Mouse (Mus musculus) liver, postnatal 0 days (tissue): ENCODE results near the gene Med12l. TPM values are rescaled to one million over a fixed set of nuclear protein-coding genes. Genes with fewer than 3 reads are reported as not detected.
A peak's percentile ranks its signal among the peaks of the same experiment; 100 is the strongest.

Source experiments
- ATAC-seq: fragments of 200-750 bp; cut with Nextera tagmentation; 2 replicates; pipeline ENCODE4 v1.8.0; 2017; ENCODE audit warnings: mild to moderate bottlenecking, moderate library complexity
- DNase-seq: peaks from one replicate; pipeline ENCODE4 v3.0.0-alpha.2; 2016
- H3K27ac ChIP-seq: fragments of 300-500 bp; sonication (generic); 2 replicates; pipeline ENCODE4 v1.5.1; 2014; ENCODE audit warnings: antibody characterized with exemption, moderate library complexity, mild to moderate bottlenecking, low read depth
- H3K27me3 ChIP-seq: fragments of 300-500 bp; sonication (generic); 2 replicates; pipeline ENCODE4 v1.6.1; 2014; ENCODE audit warnings: low read length, control low read depth, mixed read lengths; ENCODE audit not compliant: insufficient read depth
- H3K36me3 ChIP-seq: fragments of 300-500 bp; sonication (generic); replicated peaks from 2 replicates; pipeline ENCODE4 v1.6.1; 2014; ENCODE audit warnings: mild to moderate bottlenecking, control low read depth, low read length, moderate library complexity, mixed read lengths; ENCODE audit not compliant: insufficient read depth
- H3K4me1 ChIP-seq: fragments of 300-500 bp; sonication (generic); 2 replicates; pipeline ENCODE4 v1.6.1; 2014; ENCODE audit warnings: antibody characterized with exemption, mild to moderate bottlenecking, control low read depth; ENCODE audit not compliant: insufficient read depth
- H3K4me2 ChIP-seq: fragments of 300-500 bp; sonication (generic); 2 replicates; pipeline ENCODE4 v1.6.1; 2014; ENCODE audit warnings: low read depth, mild to moderate bottlenecking, low read length, moderate library complexity, mixed read lengths
- H3K4me3 ChIP-seq: fragments of 300-500 bp; sonication (generic); 2 replicates; pipeline ENCODE4 v1.5.1; 2014; ENCODE audit warnings: low read depth, low read length
- H3K9ac ChIP-seq: fragments of 300-500 bp; sonication (generic); replicated peaks from 2 replicates; pipeline ENCODE4 v1.6.1; 2014; ENCODE audit warnings: mild to moderate bottlenecking, moderate library complexity
- H3K9me3 ChIP-seq: fragments of 300-500 bp; sonication (generic); 2 replicates; pipeline ENCODE4 v1.6.1; 2016; ENCODE audit warnings: mild to moderate bottlenecking, control low read depth, low read length, mixed read lengths
- CTCF ChIP-seq: sonication (generic); IDR thresholded peaks from 2 replicates; pipeline ENCODE4 v1.5.1; 2016; ENCODE audit warnings: antibody characterized with exemption, low read depth
- EP300 ChIP-seq: IDR thresholded peaks from 2 replicates; pipeline ENCODE4 v1.6.1; 2016; ENCODE audit warnings: antibody characterized with exemption, low read depth, mild to moderate bottlenecking
- WGBS: fragments of 180-500 bp; shearing (Covaris S2); extraction: QIAGEN DNeasy Blood & Tissue Kit; methylation state at CpG from one replicate; pipeline ENCODE4 v1.1.7; 2014; ENCODE audit not compliant: insufficient replicate concordance; 5-methylcytosine and 5-hydroxymethylcytosine counted together
- polyA plus RNA-seq: library from polyadenylated mRNA; unstranded; fragments of >200 nt; fragmentation: Nextera tagmentation; extraction: Ambion mirVana; gene quantifications from 2 replicates; pipeline ENCODE4 v1.2.1, GENCODE M21; 2015

Med12l gene
- polyA plus RNA-seq, 1 experiment from 2014 or later, result 0.67 TPM

GRCm38 (mm10) chr3:59141507-59142305 is 136.1 kb downstream of the Med12l start:
- WGBS, result 57% methylated on average over 8 of the region's 8 CpGs
- Histone ChIP-seq H3K4me1 (no peaks in the 10 kb centered on the region), H3K27me3 (no peaks in the 10 kb centered on the region), H3K9me3 (no peaks in the 10 kb centered on the region), H3K27ac (no peak overlapping the region), H3K4me2 (no peak overlapping the region), H3K9ac (no peak overlapping the region), H3K4me3 (no peak overlapping the region), H3K36me3 (no peaks in the 10 kb centered on the region)
- DNase-seq, result no peak
- ATAC-seq, result no peak
- TF ChIP-seq CTCF, result no peak
- TF ChIP-seq EP300, result no peak

GRCm38 (mm10) chr3:59145194-59145593 is 139.6 kb downstream of the Med12l start:
- no peak for ATAC-seq

GRCm38 (mm10) chr3:59149646-59150045 is 144.0 kb downstream of the Med12l start:
- Histone ChIP-seq H3K4me1 (peaks cover 5% of the 10 kb centered on the region; the same call in 1 of the 2 replicates), H3K4me3 (no peak overlapping the region), H3K36me3 (no peaks in the 10 kb centered on the region), H3K4me2 (no peak overlapping the region), H3K9ac (no peak overlapping the region), H3K27me3 (no peaks in the 10 kb centered on the region), H3K27ac (no peak overlapping the region), H3K9me3 (no peaks in the 10 kb centered on the region)
- DNase-seq, result no peak
- TF ChIP-seq CTCF, result no peak
- TF ChIP-seq EP300, result no peak
- ATAC-seq, result no peak

More at GRCm38 (mm10) chr3:59145194-59145593, 139.6 kb downstream of the Med12l start:
- no peak overlapping the region for H3K4me2 ChIP-seq
- no peak overlapping the region for H3K4me3 ChIP-seq
- 68% methylated on average over 5 of the region's 5 CpGs for whole genome bisulfite sequencing
- no peaks in the 10 kb centered on the region for H3K9me3 ChIP-seq
- H3K4me1 ChIP-seq, result peaks cover 3% of the 10 kb centered on the region; the same call in 1 of the 2 replicates
- H3K9ac ChIP-seq, result no peak overlapping the region
- no peaks in the 10 kb centered on the region for H3K27me3 ChIP-seq
- H3K36me3 ChIP-seq, result no peaks in the 10 kb centered on the region
- DNase-seq, result no peak
- TF ChIP-seq EP300 (no peak), CTCF (no peak)
- no peak overlapping the region for H3K27ac ChIP-seq

- no peak overlapping the region for H3K9ac ChIP-seq
- no peak overlapping the region for H3K4me2 ChIP-seq
- no peak for TF ChIP-seq EP300
- peak; percentile 70; the same call in 1 of the 2 replicates for ATAC-seq
- H3K27ac ChIP-seq, result no peak overlapping the region
- WGBS, result 74% methylated on average over 2 of the region's 2 CpGs
- H3K4me1 ChIP-seq, result peaks cover 5% of the 10 kb centered on the region; the same call in 1 of the 2 replicates
- H3K36me3 ChIP-seq, result no peaks in the 10 kb centered on the region
- no peak overlapping the region for H3K4me3 ChIP-seq
- DNase-seq, result no peak
- no peaks in the 10 kb centered on the region for H3K9me3 ChIP-seq
- no peaks in the 10 kb centered on the region for H3K27me3 ChIP-seq
Measured at GRCm38 (mm10) chr3:59150624-59151023, 145.0 kb downstream of the Med12l start.

GRCm38 (mm10) chr3:59153424-59153823 is 147.8 kb downstream of the Med12l start, which contains the start of gene P2ry14:
P2ry14 (minus strand) TSS chr3:59153618.
- Histone ChIP-seq H3K27ac (peak within 1 kb of the TSS; percentile 39; the same call in 1 of the 2 replicates), H3K4me1 (peaks cover 5% of the 10 kb centered on the region; the same call in 1 of the 2 replicates), H3K4me2 (no peak within 1 kb of the TSS; the same call in 1 of the 2 replicates), H3K4me3 (no peak within 1 kb of the TSS), H3K9ac (no peak within 1 kb of the TSS), H3K36me3 (no peaks in the 10 kb centered on the region), H3K9me3 (no peaks in the 10 kb centered on the region), H3K27me3 (no peaks in the 10 kb centered on the region)
- no peak for DNase-seq
- no peak for TF ChIP-seq EP300
- TF ChIP-seq CTCF, result no peak
- ATAC-seq, result no peak; the same call in 1 of the 2 replicates
- 29% methylated on average over 5 of the region's 5 CpGs for WGBS

GRCm38 (mm10) chr3:59154888-59155287 is 149.3 kb downstream of the Med12l start:
- Histone ChIP-seq H3K4me3 (no peak overlapping the region), H3K9ac (no peak overlapping the region), H3K4me2 (no peak overlapping the region), H3K27ac (no peak overlapping the region), H3K4me1 (0 out of 2 replicates have a peak, but pooled peaks cover 2% of the 10 kb centered on the region), H3K36me3 (no peaks in the 10 kb centered on the region), H3K9me3 (no peaks in the 10 kb centered on the region), H3K27me3 (no peaks in the 10 kb centered on the region)
- DNase-seq (no peak), ATAC-seq (no peak)
- 50% methylated on average over 2 of the region's 2 CpGs for WGBS
- TF ChIP-seq CTCF, result no peak
- no peak for TF ChIP-seq EP300
